Mouse (Mus musculus) cortical plate, adult 2 months (tissue): ENCODE measurements at regions not wholly inside any gene's neighbourhood (a gene's known extent, or its start where the extent isn't known, plus 50 kb on each side); places are given as distances from the start of the nearest gene placed in this dataset.

ENCODE experiments used
- CTCF ChIP-seq: fragments of 200-500 bp; IDR thresholded peaks from 2 replicates; pipeline ENCODE4 v1.5.1; 2011; ENCODE audit warnings: mild to moderate bottlenecking, control low read depth, low read length; ENCODE audit not compliant: insufficient read depth; ENCODE audit errors: extremely low read depth
- POLR2A ChIP-seq: fragments of 200-500 bp; IDR thresholded peaks from 2 replicates; pipeline ENCODE4 v1.6.1; 2011; ENCODE audit warnings: mild to moderate bottlenecking, low read length, control low read depth; ENCODE audit not compliant: insufficient read depth; ENCODE audit errors: extremely low read depth

GRCm38 (mm10) chr16:76855797-76856196, 157.7 kb upstream of the Usp25 start:
- TF ChIP-seq CTCF = no peak
- no peak for TF ChIP-seq POLR2A
